Mouse (Mus musculus) heart, adult 2 months (tissue): Measurements from ENCODE around the gene Oxsm.

Experiments used
- CTCF ChIP-seq: fragments of 200-600 bp; IDR thresholded peaks from 2 replicates; pipeline ENCODE4 v1.8.1; 2022; ENCODE audit warnings: antibody characterized with exemption, mild to moderate bottlenecking, moderate library complexity
- POLR2A ChIP-seq: fragments of 200-500 bp; IDR thresholded peaks from 2 replicates; pipeline ENCODE4 v1.6.1; 2011; ENCODE audit warnings: mild to moderate bottlenecking, low read depth, low read length, control low read depth; ENCODE audit not compliant: insufficient read depth

GRCm38 (mm10) chr14:16194125-16194524 is 55.5 kb downstream of the Oxsm start:
- TF ChIP-seq POLR2A (no peak), CTCF (no peak)
